Mouse (Mus musculus) gastrocnemius, postnatal 36 days (tissue): ENCODE results near the gene Rpl11. TPM values are rescaled to one million over a fixed set of nuclear protein-coding genes. Genes with fewer than 3 reads are reported as not detected.
"Not testable (repeated sequence)": the region's sequence is repeated elsewhere in the genome, so short reads cannot be mapped to it uniquely, and the experiment has no call there.

Experiments used
- DNase-seq, 2 experiments: peaks; one replicate each; pipeline ENCODE4 v3.0.0; 2022
- intact Hi-C: fragments of 180-260 bp; cut with DNase I; formaldehyde crosslinking; loops from one replicate; pipeline ENCODE4 v1.15.1; 2025
- total RNA-seq, 2 experiments: library from RNA; stranded (reverse); gene quantifications; 2 replicates each; pipeline ENCODE4 v1.2.3; 2021

Gene Rpl11
- total RNA-seq, 2 experiments from 2014 or later: 188 to 251 TPM

- intact Hi-C loops: no loop called here
- no peak for DNase-seq
These were observed 23.7 kb upstream of the Rpl11 start for GRCm38 (mm10) chr4:136076776-136077538.

- intact Hi-C loops: no loop called here
- peak; percentile 68 to 76 for DNase-seq
These were observed 18.0 kb upstream of the Rpl11 start for GRCm38 (mm10) chr4:136071178-136071714.

- no peak for DNase-seq
- intact Hi-C loops: loop anchor here (1.0 kb wide), 1 partner anchor 90 kb away; no protein-coding TSS in a partner anchor
These were observed 17.4 kb upstream of the Rpl11 start for GRCm38 (mm10) chr4:136070592-136070991.

GRCm38 (mm10) chr4:136069954-136070353 is 16.7 kb upstream of the Rpl11 start:
- intact Hi-C loops: loop anchor here (1.0 kb wide), 1 partner anchor 90 kb away; no protein-coding TSS in a partner anchor
- peak; percentile 76 to 83 for DNase-seq

- no peak for DNase-seq
- intact Hi-C loops: no loop called here
These were observed 16.1 kb upstream of the Rpl11 start for GRCm38 (mm10) chr4:136069313-136069712.

GRCm38 (mm10) chr4:136063143-136063542 is 9.9 kb upstream of the Rpl11 start:
- DNase-seq: no peak
- intact Hi-C loops: no loop called here

GRCm38 (mm10) chr4:136059800-136060488 is 6.7 kb upstream of the Rpl11 start:
- intact Hi-C loops: not testable (repeated sequence)

GRCm38 (mm10) chr4:136057916-136058315 is 4.7 kb upstream of the Rpl11 start:
- intact Hi-C loops: no loop called here
- DNase-seq: no peak

More at GRCm38 (mm10) chr4:136059800-136060488, 6.7 kb upstream of the Rpl11 start:
- not testable (repeated sequence) for DNase-seq

GRCm38 (mm10) chr4:136056030-136056429 is 2.8 kb upstream of the Rpl11 start:
- DNase-seq: no peak
- intact Hi-C loops: no loop called here

GRCm38 (mm10) chr4:136053843-136054242 is 615 bp upstream of the Rpl11 start:
- DNase-seq: no peak
- intact Hi-C loops: no loop called here

- no peak for DNase-seq
- intact Hi-C loops: no loop called here
These were observed 538 bp downstream of the Rpl11 start for GRCm38 (mm10) chr4:136052534-136053246.

GRCm38 (mm10) chr4:136052060-136052459 is 1.2 kb downstream of the Rpl11 start:
- intact Hi-C loops: no loop called here
- no peak for DNase-seq

GRCm38 (mm10) chr4:136050226-136050625 is 3.0 kb downstream of the Rpl11 start:
- intact Hi-C loops: no loop called here

GRCm38 (mm10) chr4:136048291-136049032 is 4.8 kb downstream of the Rpl11 start:
- intact Hi-C loops: no loop called here
- no peak for DNase-seq

More at GRCm38 (mm10) chr4:136050226-136050625, 3.0 kb downstream of the Rpl11 start:
- no peak for DNase-seq

GRCm38 (mm10) chr4:136047626-136048025 is 5.6 kb downstream of the Rpl11 start:
- DNase-seq: no peak
- intact Hi-C loops: no loop called here

GRCm38 (mm10) chr4:136046888-136047287 is 6.3 kb downstream of the Rpl11 start:
- intact Hi-C loops: no loop called here

GRCm38 (mm10) chr4:136045091-136045490 is 8.1 kb downstream of the Rpl11 start:
- no peak for DNase-seq
- intact Hi-C loops: no loop called here

More at GRCm38 (mm10) chr4:136046888-136047287, 6.3 kb downstream of the Rpl11 start:
- no peak for DNase-seq

- intact Hi-C loops: no loop called here
- DNase-seq: no peak
These were observed 9.3 kb downstream of the Rpl11 start for GRCm38 (mm10) chr4:136043784-136044400.

GRCm38 (mm10) chr4:136035078-136035477 is 18.1 kb downstream of the Rpl11 start:
- intact Hi-C loops: no loop called here
- no peak for DNase-seq

- DNase-seq: no peak
- intact Hi-C loops: no loop called here
These were observed 20.0 kb downstream of the Rpl11 start for GRCm38 (mm10) chr4:136033231-136033630.
